Mouse (Mus musculus): ENCODE measurements at regions not wholly inside any gene's neighbourhood (a gene's known extent, or its start where the extent isn't known, plus 50 kb on each side); places are given as distances from the start of the nearest gene placed in this dataset.

GRCm38 (mm10) chr7:69738998-69739397 is 627.5 kb downstream of the Nr2f2 start:
- in situ Hi-C loops (cut with MboI; ENCODE audit: low pct_unique_long_range_greater_than_20kb), result no loop called here
- no peak for TF ChIP-seq CTCF (IDR thresholded peaks at IDR 0.05)
- ChIA-PET CTCF (no interaction called here), POLR2A (no interaction called here)
- ATAC-seq (no peak), DNase-seq (ENCODE audit: low read depth, low spot score) (no peak)
- peaks cover 10% of the 10 kb centered on the region for H3K27me3 ChIP-seq

- no peak for TF ChIP-seq CTCF (IDR thresholded peaks at IDR 0.05)
- ChIA-PET POLR2A (no interaction called here), CTCF (interaction anchor here (1.6 kb wide), 1 partner anchor 16 kb away, joined by 3 read pairs; no protein-coding TSS in a partner anchor)
- peaks cover 8% of the 10 kb centered on the region for H3K27me3 ChIP-seq
- DNase-seq (ENCODE audit: low read depth, low spot score) (no peak), ATAC-seq (no peak)
- in situ Hi-C loops (cut with MboI; ENCODE audit: low pct_unique_long_range_greater_than_20kb), result no loop called here
These were observed 651.5 kb downstream of the Nr2f2 start for GRCm38 (mm10) chr7:69715081-69715480.

GRCm38 (mm10) chr7:69670211-69670610 is 696.3 kb downstream of the Nr2f2 start:
- DNase-seq (ENCODE audit: low read depth, low spot score) (no peak), ATAC-seq (no peak)
- TF ChIP-seq CTCF (IDR thresholded peaks at IDR 0.05), result no peak
- CTCF ChIA-PET, result no interaction called here
- in situ Hi-C loops (cut with MboI; ENCODE audit: low pct_unique_long_range_greater_than_20kb), result no loop called here
- POLR2A ChIA-PET, result no interaction called here
- H3K27me3 ChIP-seq, result no peaks in the 10 kb centered on the region

GRCm38 (mm10) chr7:69655583-69655982 is 711.0 kb downstream of the Nr2f2 start:
- H3K27me3 ChIP-seq, result peaks cover 12% of the 10 kb centered on the region
- in situ Hi-C loops (cut with MboI; ENCODE audit: low pct_unique_long_range_greater_than_20kb), result no loop called here
- POLR2A ChIA-PET, result interaction anchor here (0.8 kb wide), 1 partner anchor 105 kb away, joined by 3 read pairs; no protein-coding TSS in a partner anchor
- CTCF ChIA-PET, result interaction anchor here (1.1 kb wide), 1 partner anchor 22 kb away, joined by 3 read pairs; no protein-coding TSS in a partner anchor
- ATAC-seq, result no peak
- no peak for DNase-seq (ENCODE audit: low read depth, low spot score)
- TF ChIP-seq CTCF (IDR thresholded peaks at IDR 0.05), result no peak

- TF ChIP-seq CTCF (IDR thresholded peaks at IDR 0.05), result no peak
- no peak for DNase-seq (ENCODE audit: low read depth, low spot score)
- in situ Hi-C loops (cut with MboI; ENCODE audit: low pct_unique_long_range_greater_than_20kb), result no loop called here
- POLR2A ChIA-PET, result no interaction called here
- no peak for ATAC-seq
- CTCF ChIA-PET, result no interaction called here
- H3K27me3 ChIP-seq, result peaks cover 18% of the 10 kb centered on the region
These were observed 721.1 kb downstream of the Nr2f2 start for GRCm38 (mm10) chr7:69645449-69645848.

- DNase-seq (ENCODE audit: low read depth, low spot score), result no peak
- in situ Hi-C loops (cut with MboI; ENCODE audit: low pct_unique_long_range_greater_than_20kb), result no loop called here
- TF ChIP-seq CTCF (IDR thresholded peaks at IDR 0.05), result no peak
- H3K27me3 ChIP-seq, result peaks cover 17% of the 10 kb centered on the region
- ChIA-PET POLR2A (no interaction called here), CTCF (no interaction called here)
- ATAC-seq, result no peak
These were observed 724.9 kb downstream of the Nr2f2 start for GRCm38 (mm10) chr7:69641652-69642051.

GRCm38 (mm10) chr7:69599866-69600265 is 766.7 kb downstream of the Nr2f2 start:
- H3K27me3 ChIP-seq, result no peaks in the 10 kb centered on the region
- CTCF ChIA-PET, result no interaction called here
- DNase-seq (ENCODE audit: low read depth, low spot score) (no peak), ATAC-seq (no peak)
- in situ Hi-C loops (cut with MboI; ENCODE audit: low pct_unique_long_range_greater_than_20kb), result no loop called here
- POLR2A ChIA-PET, result no interaction called here
- TF ChIP-seq CTCF (IDR thresholded peaks at IDR 0.05), result no peak

GRCm38 (mm10) chr7:69585716-69586115 is 780.8 kb downstream of the Nr2f2 start:
- ATAC-seq, result no peak
- CTCF ChIA-PET, result no interaction called here

GRCm38 (mm10) chr7:69585131-69585530 is 781.4 kb downstream of the Nr2f2 start:
- ATAC-seq (no peak), DNase-seq (ENCODE audit: low read depth, low spot score) (no peak)
- ChIA-PET CTCF (no interaction called here), POLR2A (no interaction called here)
- TF ChIP-seq CTCF (IDR thresholded peaks at IDR 0.05), result no peak
- in situ Hi-C loops (cut with MboI; ENCODE audit: low pct_unique_long_range_greater_than_20kb), result loop anchor here (10.0 kb wide), 1 partner anchor 750 kb away; no protein-coding TSS in a partner anchor
- peaks cover 4% of the 10 kb centered on the region for H3K27me3 ChIP-seq

More at GRCm38 (mm10) chr7:69585716-69586115, 780.8 kb downstream of the Nr2f2 start:
- no peak for TF ChIP-seq CTCF (IDR thresholded peaks at IDR 0.05)
- H3K27me3 ChIP-seq, result peaks cover 7% of the 10 kb centered on the region
- POLR2A ChIA-PET, result no interaction called here
- DNase-seq (ENCODE audit: low read depth, low spot score), result no peak
- in situ Hi-C loops (cut with MboI; ENCODE audit: low pct_unique_long_range_greater_than_20kb), result loop anchor here (10.0 kb wide), 1 partner anchor 749 kb away; no protein-coding TSS in a partner anchor

- no peak for TF ChIP-seq CTCF (IDR thresholded peaks at IDR 0.05)
- ATAC-seq (no peak), DNase-seq (ENCODE audit: low read depth, low spot score) (no peak)
- POLR2A ChIA-PET, result no interaction called here
- H3K27me3 ChIP-seq, result peaks cover 4% of the 10 kb centered on the region
- in situ Hi-C loops (cut with MboI; ENCODE audit: low pct_unique_long_range_greater_than_20kb), result loop anchor here (10.0 kb wide), 1 partner anchor 750 kb away; no protein-coding TSS in a partner anchor
- CTCF ChIA-PET, result no interaction called here
These were observed 782.0 kb downstream of the Nr2f2 start for GRCm38 (mm10) chr7:69584516-69584915.

- DNase-seq (ENCODE audit: low read depth, low spot score), result no peak
- H3K27me3 ChIP-seq, result peaks cover 4% of the 10 kb centered on the region
- in situ Hi-C loops (cut with MboI; ENCODE audit: low pct_unique_long_range_greater_than_20kb), result loop anchor here (10.0 kb wide), 1 partner anchor 751 kb away; no protein-coding TSS in a partner anchor
- no peak for TF ChIP-seq CTCF (IDR thresholded peaks at IDR 0.05)
- no peak for ATAC-seq
- ChIA-PET POLR2A (no interaction called here), CTCF (no interaction called here)
These were observed 782.6 kb downstream of the Nr2f2 start for GRCm38 (mm10) chr7:69583901-69584300.

- in situ Hi-C loops (cut with MboI; ENCODE audit: low pct_unique_long_range_greater_than_20kb), result loop anchor here (10.0 kb wide), 1 partner anchor 753 kb away; no protein-coding TSS in a partner anchor
- TF ChIP-seq CTCF (IDR thresholded peaks at IDR 0.05), result no peak
- no peak for ATAC-seq
- ChIA-PET POLR2A (no interaction called here), CTCF (no interaction called here)
- peaks cover 7% of the 10 kb centered on the region for H3K27me3 ChIP-seq
- no peak for DNase-seq (ENCODE audit: low read depth, low spot score)
These were observed 784.9 kb downstream of the Nr2f2 start for GRCm38 (mm10) chr7:69581668-69582067.

Data from Patski (cell line).